Mouse (Mus musculus) limb, embryonic 14.5 days (tissue): ENCODE results near the gene Elmo3. TPM values are rescaled to one million over a fixed set of nuclear protein-coding genes. Genes with fewer than 3 reads are reported as not detected.

Experiments
- ATAC-seq: fragments of 200-750 bp; cut with Nextera tagmentation; 2 replicates; pipeline ENCODE4 v1.8.0; 2017; ENCODE audit warnings: low read depth, moderate number of reproducible peaks, moderate TSS enrichment; ENCODE audit not compliant: low FRiP score
- DNase-seq: peaks from one replicate; pipeline ENCODE4 v3.0.0-alpha.2; 2015; ENCODE audit warnings: low spot score
- H3K27ac ChIP-seq: fragments of 300-500 bp; sonication (generic); replicated peaks from 2 replicates; pipeline ENCODE4 v1.5.1; 2014; ENCODE audit warnings: low read depth, mild to moderate bottlenecking, low read length, moderate library complexity, mixed read lengths
- H3K27me3 ChIP-seq: fragments of 300-500 bp; sonication (generic); 2 replicates; pipeline ENCODE4 v1.6.1; 2014; ENCODE audit warnings: low read length, mixed read lengths; ENCODE audit not compliant: control insufficient read depth, insufficient read depth
- H3K36me3 ChIP-seq: fragments of 300-500 bp; sonication (generic); 2 replicates; pipeline ENCODE4 v1.6.1; 2014; ENCODE audit warnings: mild to moderate bottlenecking, low read length, moderate library complexity, mixed read lengths; ENCODE audit not compliant: control insufficient read depth, insufficient read depth
- H3K4me1 ChIP-seq: fragments of 300-500 bp; sonication (generic); 2 replicates; pipeline ENCODE4 v1.6.1; 2014; ENCODE audit warnings: antibody characterized with exemption, low read length, mixed read lengths; ENCODE audit not compliant: control insufficient read depth, insufficient read depth
- H3K4me2 ChIP-seq: fragments of 300-500 bp; sonication (generic); replicated peaks from 2 replicates; pipeline ENCODE4 v1.6.1; 2014; ENCODE audit warnings: low read depth, mild to moderate bottlenecking, low read length, moderate library complexity; ENCODE audit not compliant: severe bottlenecking
- H3K4me3 ChIP-seq: fragments of 300-500 bp; sonication (generic); replicated peaks from 2 replicates; pipeline ENCODE4 v1.5.1; 2014; ENCODE audit warnings: low read length
- H3K9ac ChIP-seq: fragments of 300-500 bp; sonication (generic); 2 replicates; pipeline ENCODE4 v1.6.1; 2014; ENCODE audit warnings: mild to moderate bottlenecking, low read depth, low read length, moderate library complexity; ENCODE audit not compliant: severe bottlenecking
- H3K9me3 ChIP-seq: fragments of 300-500 bp; sonication (generic); 2 replicates; pipeline ENCODE4 v1.6.1; 2016; ENCODE audit warnings: low read length; ENCODE audit not compliant: control insufficient read depth
- POLR2A ChIP-seq: fragments of 200-500 bp; IDR thresholded peaks from 2 replicates; pipeline ENCODE4 v1.8.0; 2012; ENCODE audit warnings: inconsistent platforms, mild to moderate bottlenecking, moderate library complexity, borderline replicate concordance; ENCODE audit not compliant: insufficient read depth, insufficient read length; ENCODE audit errors: extremely low read depth
- WGBS: fragments of 180-500 bp; shearing (Covaris S2); extraction: QIAGEN DNeasy Blood & Tissue Kit; methylation state at CpG from one replicate; pipeline ENCODE4 v1.1.7; 2014; 5-methylcytosine and 5-hydroxymethylcytosine counted together
- polyA plus RNA-seq, 2 experiments: library from polyadenylated mRNA; depleted of rRNA in 1 of 2; stranded (reverse) in 1 of 2; unstranded in 1 of 2; fragments of >200 nt; fragmentation: Nextera tagmentation in 1 of 2; extraction: Ambion mirVana in 1 of 2; gene quantifications; 2 replicates each; pipeline versions ENCODE4 v1.2.1 to v1.2.3; 2012 to 2014

Elmo3 gene
- polyA plus RNA-seq, 2 experiments, result 7.3 to 8.8 TPM

DNA sequence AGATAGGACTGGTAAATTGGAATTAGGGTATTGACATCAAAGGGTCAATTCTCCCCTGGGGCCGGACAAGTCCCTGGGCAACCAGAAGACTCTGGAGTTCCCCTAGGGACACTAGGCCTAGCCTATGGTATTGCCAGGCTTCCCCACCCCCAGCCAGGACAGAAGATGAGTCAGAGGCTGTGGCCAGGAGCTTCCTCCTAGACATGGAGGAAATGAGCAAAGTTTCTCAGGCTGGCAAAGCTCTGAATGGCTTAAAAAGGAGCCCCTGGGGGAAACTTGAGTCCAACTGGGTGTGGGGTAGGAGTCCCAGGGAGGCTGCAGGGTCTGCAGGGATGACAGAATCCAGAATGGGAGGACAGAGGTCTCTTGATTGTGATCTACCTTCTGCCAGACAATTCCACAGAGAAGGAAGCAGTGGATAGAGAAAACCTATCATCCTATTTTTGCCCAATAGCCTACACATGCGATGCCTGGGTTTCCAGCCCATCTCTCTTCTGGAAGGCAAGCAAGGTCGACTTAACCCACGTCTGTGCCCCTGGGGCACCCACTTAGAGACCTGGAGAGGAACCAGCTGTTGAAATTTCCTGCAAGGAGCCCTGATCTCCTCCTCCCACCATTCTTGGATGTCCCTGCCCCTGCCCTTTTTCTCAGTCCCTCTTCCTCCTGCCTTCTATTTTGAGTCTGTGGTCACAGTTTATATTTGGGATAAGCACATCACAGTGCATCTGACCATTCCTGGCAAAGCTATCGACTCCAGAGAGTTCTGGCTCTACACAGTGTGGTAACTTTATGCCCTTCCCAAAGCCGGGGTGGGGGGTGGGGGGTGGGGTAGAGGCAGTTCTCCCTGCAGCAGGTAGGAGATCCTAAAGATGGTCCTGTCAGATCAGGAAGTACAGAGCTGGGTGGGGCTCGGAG, 39.9 kb downstream of the Elmo3 start:
- peak overlapping the region; percentile 70; the same call in 1 of the 2 replicates for H3K4me2 ChIP-seq
- H3K9me3 ChIP-seq, result no peaks in the 10 kb centered on the region
- WGBS, result 60% methylated on average over 7 of the region's 7 CpGs
- no peak overlapping the region for H3K9ac ChIP-seq
- no peak for TF ChIP-seq POLR2A
- H3K27ac ChIP-seq, result no peak overlapping the region
- no peak for DNase-seq
- peaks cover 21% of the 10 kb centered on the region for H3K4me1 ChIP-seq
- H3K36me3 ChIP-seq, result no peaks in the 10 kb centered on the region
- ATAC-seq, result no peak
- H3K4me3 ChIP-seq, result no peak overlapping the region
- H3K27me3 ChIP-seq, result no peaks in the 10 kb centered on the region

DNA sequence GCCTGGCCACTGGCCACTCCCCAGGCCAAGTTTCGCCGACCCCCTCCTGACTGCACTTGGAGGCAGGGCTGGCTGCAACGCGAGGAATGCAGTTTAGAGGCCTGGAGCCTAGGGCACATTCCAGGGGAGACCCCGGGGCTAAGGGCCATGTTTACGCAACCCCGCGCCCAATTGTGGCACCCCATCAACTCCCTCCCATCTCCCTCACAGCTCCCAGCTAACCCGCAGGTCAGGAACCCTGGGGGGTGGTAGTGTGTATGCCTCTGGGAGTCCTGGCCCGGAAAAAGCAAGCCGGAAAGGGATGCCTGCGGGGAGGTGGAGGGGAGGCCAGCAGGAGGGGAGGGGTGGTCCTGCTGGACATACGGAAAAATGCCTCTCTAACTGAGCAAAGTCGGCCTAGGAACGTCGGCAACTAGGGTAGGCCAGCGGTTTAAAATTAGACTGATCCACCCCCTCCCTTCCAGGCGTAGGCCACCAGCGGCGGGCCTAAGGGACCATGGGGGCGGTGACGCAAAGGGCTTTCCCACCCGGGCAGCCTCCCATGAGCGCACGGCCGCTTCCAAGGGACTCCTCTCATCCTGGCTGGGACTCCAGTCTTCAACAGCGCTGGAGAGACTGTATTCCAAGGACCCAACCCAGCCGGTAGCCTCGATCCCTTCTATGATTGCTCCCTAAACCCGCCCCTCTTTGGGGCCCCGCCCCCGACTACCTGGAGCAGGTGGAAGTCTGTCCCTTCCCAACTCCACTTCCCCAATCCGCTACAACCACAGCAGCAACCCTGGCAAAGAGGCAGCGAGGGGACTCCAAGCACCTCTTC, 41.4 kb downstream of the Elmo3 start:
- peak; percentile 2; the same call in 1 of the 2 replicates for ATAC-seq
- H3K36me3 ChIP-seq, result no peaks in the 10 kb centered on the region
- H3K27ac ChIP-seq, result peak overlapping the region; percentile 52
- H3K9ac ChIP-seq, result peak overlapping the region; percentile 53
- H3K27me3 ChIP-seq, result no peaks in the 10 kb centered on the region
- H3K4me3 ChIP-seq, result peak overlapping the region; percentile 68
- no peaks in the 10 kb centered on the region for H3K9me3 ChIP-seq
- DNase-seq, result peak; percentile 20
- H3K4me1 ChIP-seq, result peaks cover 16% of the 10 kb centered on the region
- TF ChIP-seq POLR2A, result no peak
- 2% methylated on average over 29 of the region's 34 CpGs for WGBS
- peak overlapping the region; percentile 70 for H3K4me2 ChIP-seq

DNA sequence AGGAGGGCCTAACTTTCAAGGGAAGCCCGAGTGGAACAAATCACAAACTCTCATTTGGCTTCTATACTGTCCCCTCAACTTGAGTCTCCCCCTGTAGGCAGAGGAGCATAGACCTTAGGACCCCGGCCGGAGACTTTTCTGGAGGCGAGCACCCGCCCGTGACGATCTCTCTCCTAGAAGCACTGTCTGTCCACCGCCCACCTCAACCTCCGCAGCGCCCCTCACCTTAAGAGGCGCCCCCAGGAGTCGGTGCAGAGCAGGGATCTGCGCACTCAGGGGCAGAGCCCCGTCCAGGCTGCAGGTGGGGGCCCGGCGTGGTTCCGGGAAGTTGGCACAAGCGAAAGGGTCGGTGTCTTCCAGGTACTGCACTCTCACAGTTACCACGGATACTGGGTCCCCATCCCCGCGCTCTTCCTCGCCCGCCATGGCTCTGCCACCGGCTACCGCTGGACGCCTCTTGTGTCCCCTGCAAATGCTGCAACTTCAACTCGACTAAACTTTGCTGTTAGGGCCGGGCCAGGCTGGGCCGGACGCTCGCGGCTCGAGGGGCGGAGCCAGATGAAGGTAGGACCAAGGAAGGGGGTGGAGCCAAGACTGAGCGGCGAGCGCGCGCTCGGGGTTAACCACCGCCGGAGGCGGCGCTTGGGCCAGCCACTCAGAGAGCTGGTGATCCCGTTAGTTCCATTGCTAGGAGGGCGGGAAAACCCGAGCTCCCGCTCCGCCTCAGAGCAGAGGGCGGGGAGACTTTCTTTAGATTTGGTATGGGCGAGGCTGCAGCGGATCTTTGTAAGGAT, 42.2 kb downstream of the Elmo3 start, which contains the start of gene Fhod1:
Gene Fhod1 (minus strand): TSS at position 526 of the 794 bp plus-strand sequence.
- peak within 1 kb of the TSS; percentile 68 for H3K4me3 ChIP-seq
- H3K27ac ChIP-seq, result peak within 1 kb of the TSS; percentile 76
- peak; percentile 99 for DNase-seq
- H3K9me3 ChIP-seq, result no peaks in the 10 kb centered on the region
- TF ChIP-seq POLR2A, result 0 out of 2 replicates have a peak, but pooled peaks have one; percentile 58
- peak within 1 kb of the TSS; percentile 70 for H3K4me2 ChIP-seq
- peak within 1 kb of the TSS; percentile 70 for H3K9ac ChIP-seq
- H3K4me1 ChIP-seq, result peaks cover 16% of the 10 kb centered on the region
- peak; percentile 90 for ATAC-seq
- H3K36me3 ChIP-seq, result no peaks in the 10 kb centered on the region
- no peaks in the 10 kb centered on the region for H3K27me3 ChIP-seq
- 3% methylated on average over 46 of the region's 53 CpGs for WGBS

DNA sequence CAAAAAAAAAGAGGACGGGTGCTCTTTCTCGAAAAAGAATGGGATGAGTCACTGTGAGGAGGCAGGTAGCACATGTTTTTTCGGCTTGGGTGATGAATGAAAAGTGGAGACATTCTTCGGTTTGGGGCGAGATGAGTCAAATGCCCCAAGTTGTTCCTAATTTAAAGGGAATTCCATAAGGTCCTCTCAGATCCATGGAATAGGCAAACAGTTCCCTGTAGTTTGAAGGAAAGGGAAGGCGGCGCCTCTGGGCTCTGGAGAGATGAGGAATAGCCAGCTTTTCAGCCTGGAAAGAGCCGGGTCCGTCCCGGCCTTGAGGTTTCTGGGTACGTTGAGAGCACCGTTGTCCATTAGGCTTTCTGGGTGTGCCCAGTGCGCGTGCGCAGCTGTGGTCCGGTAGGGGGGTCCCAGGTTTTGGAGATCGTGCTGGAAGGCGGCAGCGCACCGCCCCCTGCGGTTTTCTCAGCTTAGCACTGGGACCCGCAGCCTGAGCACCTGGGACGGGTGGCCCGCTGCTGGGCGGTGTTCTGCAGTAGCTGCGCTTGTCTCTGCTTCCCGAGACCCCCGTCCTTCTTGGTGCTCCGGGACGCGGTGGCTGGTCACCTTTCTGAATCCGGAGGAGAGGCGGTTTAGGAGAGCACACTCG, 43.2 kb downstream of the Elmo3 start, which contains the start of gene Slc9a5:
Gene Slc9a5 (plus strand): TSS at position 394 of the 646 bp plus-strand sequence.
- peak; percentile 80 for DNase-seq
- no peaks in the 10 kb centered on the region for H3K27me3 ChIP-seq
- ATAC-seq, result peak; percentile 8; the same call in 1 of the 2 replicates
- peak within 1 kb of the TSS; percentile 70 for H3K4me2 ChIP-seq
- TF ChIP-seq POLR2A, result no peak
- peaks cover 16% of the 10 kb centered on the region for H3K4me1 ChIP-seq
- peak within 1 kb of the TSS; percentile 70 for H3K9ac ChIP-seq
- peak within 1 kb of the TSS; percentile 76 for H3K27ac ChIP-seq
- H3K9me3 ChIP-seq, result no peaks in the 10 kb centered on the region
- WGBS, result under 1% methylated on average over 34 of the region's 34 CpGs
- H3K4me3 ChIP-seq, result peak within 1 kb of the TSS; percentile 68
- no peaks in the 10 kb centered on the region for H3K36me3 ChIP-seq
